Mouse (Mus musculus) midbrain, embryonic 16.5 days (tissue): ENCODE measurements around the gene Fastk. TPM values are rescaled to one million over a fixed set of nuclear protein-coding genes. Genes with fewer than 3 reads are reported as not detected.

Experiments used
- ATAC-seq: fragments of 200-750 bp; cut with Nextera tagmentation; 2 replicates; pipeline ENCODE4 v1.8.0; 2017; ENCODE audit warnings: moderate TSS enrichment
- H3K27ac ChIP-seq: fragments of 300-500 bp; sonication (generic); 2 replicates; pipeline ENCODE4 v1.5.1; 2014; ENCODE audit warnings: mild to moderate bottlenecking, low read length, mixed read lengths
- H3K27me3 ChIP-seq: fragments of 300-500 bp; sonication (generic); 2 replicates; pipeline ENCODE4 v1.6.1; 2014; ENCODE audit warnings: low read depth, low read length, mixed read lengths; ENCODE audit not compliant: control insufficient read depth, insufficient read depth
- H3K36me3 ChIP-seq: fragments of 300-500 bp; sonication (generic); 2 replicates; pipeline ENCODE4 v1.6.1; 2014; ENCODE audit warnings: mild to moderate bottlenecking, low read length, moderate library complexity, mixed read lengths; ENCODE audit not compliant: control insufficient read depth, insufficient read depth
- H3K4me1 ChIP-seq: fragments of 300-500 bp; sonication (generic); 2 replicates; pipeline ENCODE4 v1.6.1; 2014; ENCODE audit warnings: mild to moderate bottlenecking, low read length, mixed read lengths; ENCODE audit not compliant: control insufficient read depth, insufficient read depth
- H3K4me2 ChIP-seq: fragments of 300-500 bp; sonication (generic); 2 replicates; pipeline ENCODE4 v1.6.1; 2014; ENCODE audit warnings: mild to moderate bottlenecking, low read length, mixed read lengths
- H3K4me3 ChIP-seq: fragments of 300-500 bp; sonication (generic); 2 replicates; pipeline ENCODE4 v1.5.1; 2014; ENCODE audit warnings: low read depth, mild to moderate bottlenecking, low read length, moderate library complexity, mixed read lengths
- H3K9ac ChIP-seq: fragments of 300-500 bp; sonication (generic); 2 replicates; pipeline ENCODE4 v1.6.1; 2014; ENCODE audit warnings: low read depth, low read length, mixed read lengths
- H3K9me3 ChIP-seq: fragments of 300-500 bp; sonication (generic); replicated peaks from 2 replicates; pipeline ENCODE4 v1.6.1; 2014; ENCODE audit warnings: mild to moderate bottlenecking, low read length, mixed read lengths; ENCODE audit not compliant: control insufficient read depth, poor library complexity, severe bottlenecking
- WGBS: fragments of 180-500 bp; shearing (Covaris S2); extraction: QIAGEN DNeasy Blood & Tissue Kit; methylation state at CpG from one replicate; pipeline ENCODE4 v1.1.7; 2014; 5-methylcytosine and 5-hydroxymethylcytosine counted together
- polyA plus RNA-seq: library from polyadenylated mRNA; unstranded; fragments of >200 nt; fragmentation: Nextera tagmentation; extraction: Ambion mirVana; gene quantifications from 2 replicates; pipeline ENCODE4 v1.2.1, GENCODE M21; 2015

The Fastk gene
- polyA plus RNA-seq, 1 experiment from 2014 or later: 96.2 TPM

DNA sequence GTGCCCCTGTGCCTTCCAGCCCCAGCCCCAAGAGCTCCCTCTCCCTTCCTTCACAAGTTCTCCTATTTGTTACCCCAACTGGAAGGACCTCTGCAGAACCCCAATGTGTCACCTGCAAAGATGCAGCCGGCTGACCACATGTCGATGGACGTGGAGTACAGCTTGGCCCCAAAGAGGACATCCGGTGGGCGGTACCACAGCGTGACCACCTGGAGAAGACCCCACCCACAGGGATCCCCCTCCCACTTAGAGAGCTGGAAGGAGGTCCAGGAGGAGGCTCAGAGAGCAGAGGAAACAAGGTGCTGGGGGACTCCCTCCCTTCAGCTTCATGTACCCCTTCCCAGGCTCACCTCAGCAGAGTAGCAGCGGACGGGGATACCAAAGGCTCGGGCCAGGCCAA lies 24.7 kb downstream of the Fastk start:
- 94% methylated on average over 9 of the region's 9 CpGs for WGBS
- no peak for ATAC-seq
- Histone ChIP-seq H3K9me3 (no peaks in the 10 kb centered on the region), H3K4me3 (no peak overlapping the region), H3K27me3 (no peaks in the 10 kb centered on the region), H3K4me2 (no peak overlapping the region), H3K9ac (no peak overlapping the region), H3K4me1 (peaks cover 29% of the 10 kb centered on the region), H3K36me3 (peaks cover 18% of the 10 kb centered on the region; the same call in 1 of the 2 replicates), H3K27ac (no peak overlapping the region)

DNA sequence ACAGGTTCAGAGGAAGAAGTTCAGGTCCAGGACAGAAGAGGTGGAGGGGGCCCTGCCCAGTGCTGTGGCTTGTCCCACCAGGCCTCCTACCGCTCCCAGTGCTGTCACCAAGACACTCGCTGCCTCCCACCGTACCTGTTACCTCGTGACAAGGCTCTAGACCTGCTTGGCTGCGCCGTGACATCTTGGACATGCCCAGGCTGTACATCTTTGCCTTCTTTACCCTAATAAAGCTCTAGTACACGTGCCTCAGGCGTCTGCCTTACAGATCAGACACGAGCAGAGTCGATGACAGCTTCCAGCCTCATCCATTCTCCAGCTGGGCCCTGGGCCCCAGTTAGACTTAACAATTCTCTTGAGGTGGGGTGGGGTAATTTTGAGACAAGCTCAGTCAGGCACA lies 27.5 kb downstream of the Fastk start:
- no peak overlapping the region for H3K4me3 ChIP-seq
- H3K9ac ChIP-seq: no peak overlapping the region
- H3K27me3 ChIP-seq: no peaks in the 10 kb centered on the region
- no peak overlapping the region for H3K27ac ChIP-seq
- peaks cover 18% of the 10 kb centered on the region; the same call in 1 of the 2 replicates for H3K36me3 ChIP-seq
- no peak for ATAC-seq
- no peak overlapping the region for H3K4me2 ChIP-seq
- 90% methylated on average over 10 of the region's 10 CpGs for WGBS
- H3K9me3 ChIP-seq: no peaks in the 10 kb centered on the region
- peaks cover 15% of the 10 kb centered on the region for H3K4me1 ChIP-seq

DNA sequence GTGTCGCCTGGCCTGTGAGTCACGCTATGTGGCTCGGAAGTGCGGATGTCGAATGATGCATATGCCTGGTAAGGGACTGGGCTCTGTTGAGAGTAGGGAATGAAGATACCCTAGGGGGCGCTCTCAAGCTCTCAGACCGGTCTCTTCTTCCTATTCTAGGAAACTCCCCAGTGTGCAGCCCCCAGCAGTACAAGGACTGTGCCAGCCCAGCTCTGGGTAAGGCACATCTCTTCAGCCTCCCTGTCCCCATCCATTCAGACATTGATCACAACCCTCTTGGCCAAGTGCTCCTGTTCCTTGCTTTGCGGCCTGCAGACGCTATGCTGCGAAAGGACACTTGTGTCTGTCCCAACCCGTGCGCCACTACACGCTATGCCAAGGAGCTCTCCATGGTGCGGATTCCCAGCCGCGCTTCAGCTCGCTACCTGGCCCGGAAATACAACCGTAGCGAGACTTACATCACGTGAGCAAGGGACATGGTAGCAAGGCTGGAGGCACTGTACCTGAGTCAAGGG lies 28.8 kb downstream of the Fastk start:
- Histone ChIP-seq H3K27ac (no peak overlapping the region), H3K9me3 (no peaks in the 10 kb centered on the region), H3K4me3 (no peak overlapping the region), H3K4me1 (peaks cover 8% of the 10 kb centered on the region), H3K36me3 (peaks cover 18% of the 10 kb centered on the region; the same call in 1 of the 2 replicates), H3K27me3 (no peaks in the 10 kb centered on the region), H3K9ac (peak overlapping the region; percentile 41; the same call in 1 of the 2 replicates), H3K4me2 (peak overlapping the region; percentile 36; the same call in 1 of the 2 replicates)
- ATAC-seq: peak; percentile 57
- 6% methylated on average over 21 of the region's 21 CpGs for WGBS

DNA sequence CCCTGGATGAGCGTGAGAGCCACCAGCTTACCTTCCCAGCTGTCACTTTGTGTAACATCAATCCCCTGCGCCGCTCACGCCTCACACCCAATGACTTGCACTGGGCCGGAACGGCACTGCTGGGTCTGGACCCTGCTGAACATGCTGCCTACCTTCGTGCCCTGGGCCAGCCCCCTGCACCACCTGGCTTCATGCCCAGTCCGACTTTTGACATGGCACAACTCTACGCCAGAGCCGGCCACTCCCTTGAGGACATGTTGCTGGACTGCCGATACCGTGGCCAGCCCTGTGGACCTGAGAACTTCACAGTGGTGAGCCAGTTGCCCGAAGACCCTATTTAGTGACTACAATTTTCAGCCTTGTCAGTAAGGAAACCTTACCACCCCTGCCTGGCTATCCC lies 31.1 kb downstream of the Fastk start:
- peaks cover 4% of the 10 kb centered on the region; the same call in 1 of the 2 replicates for H3K36me3 ChIP-seq
- ATAC-seq: no peak
- no peaks in the 10 kb centered on the region for H3K9me3 ChIP-seq
- H3K9ac ChIP-seq: no peak overlapping the region
- peaks cover 8% of the 10 kb centered on the region for H3K4me1 ChIP-seq
- no peak overlapping the region for H3K27ac ChIP-seq
- no peak overlapping the region for H3K4me3 ChIP-seq
- 85% methylated on average over 13 of the region's 13 CpGs for WGBS
- H3K4me2 ChIP-seq: no peak overlapping the region
- H3K27me3 ChIP-seq: no peaks in the 10 kb centered on the region

DNA sequence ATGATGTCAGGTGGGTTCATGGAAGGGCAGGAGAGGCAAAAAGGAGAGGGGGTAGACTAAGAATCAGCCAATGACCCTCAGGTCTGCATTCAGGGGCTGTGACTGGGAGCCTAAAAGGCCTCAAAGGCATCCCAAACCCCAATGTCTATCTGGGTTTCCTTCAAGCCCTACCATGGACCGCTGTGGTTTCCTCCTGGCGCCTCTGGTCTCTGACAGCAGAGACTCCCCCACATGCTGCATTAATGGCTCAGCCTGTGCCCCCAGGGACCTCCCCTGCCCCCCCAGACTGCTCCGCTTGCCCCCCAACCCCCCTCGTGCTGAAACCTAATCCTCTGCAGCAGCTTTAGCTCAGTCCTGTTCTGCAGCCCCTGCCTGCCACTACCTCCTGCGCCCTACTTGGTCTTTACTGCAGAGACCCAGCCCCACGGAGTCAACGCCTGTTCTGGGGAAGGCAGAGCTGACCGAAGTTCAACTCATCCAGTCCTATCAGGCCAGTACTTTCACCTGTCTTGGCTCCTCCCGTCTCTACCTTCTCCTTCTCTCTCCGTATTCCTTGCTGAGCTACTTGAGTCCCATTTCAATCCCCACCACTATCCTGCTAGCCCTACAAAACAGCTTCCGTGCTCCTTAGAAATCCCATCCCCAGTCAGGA lies 31.9 kb downstream of the Fastk start, which contains the start of gene Asic3:
Gene Asic3, plus strand, starts transcription at position 351 of the 652 bp plus-strand sequence.
- ATAC-seq: no peak
- WGBS: 46% methylated on average over 11 of the region's 11 CpGs

DNA sequence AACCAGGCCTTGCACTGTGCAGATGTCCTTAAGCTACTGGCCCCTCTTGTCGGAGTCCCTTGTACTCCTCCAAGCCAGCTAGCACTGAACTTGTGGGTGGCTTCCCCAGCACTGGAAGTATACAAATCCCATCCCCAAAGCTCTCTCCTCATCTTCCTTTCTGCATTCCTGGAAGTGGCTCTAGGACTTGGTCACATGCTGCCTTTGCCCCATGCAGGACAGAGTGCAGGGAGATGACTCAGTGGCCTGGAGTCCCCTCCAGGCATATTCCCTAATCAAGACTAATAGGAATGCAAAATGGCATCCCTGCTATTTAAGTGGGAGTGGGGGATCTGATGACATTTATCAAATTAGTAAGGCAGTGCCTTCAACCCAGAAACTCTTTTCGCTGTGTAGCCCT lies 33.0 kb downstream of the Fastk start:
- Histone ChIP-seq H3K4me1 (peaks cover 8% of the 10 kb centered on the region), H3K4me2 (no peak overlapping the region), H3K9me3 (no peaks in the 10 kb centered on the region), H3K9ac (no peak overlapping the region), H3K27ac (no peak overlapping the region), H3K27me3 (no peaks in the 10 kb centered on the region), H3K4me3 (no peak overlapping the region), H3K36me3 (0 out of 2 replicates have a peak, but pooled peaks cover 2% of the 10 kb centered on the region)
- ATAC-seq: no peak
- WGBS: 95% methylated on average over 2 of the region's 2 CpGs

More for the DNA sequence above, 31.9 kb downstream of the Fastk start, which contains the start of gene Asic3:
- Histone ChIP-seq H3K4me3 (no peak within 1 kb of the TSS), H3K36me3 (no peaks in the 10 kb centered on the region), H3K9ac (no peak within 1 kb of the TSS), H3K4me2 (no peak within 1 kb of the TSS), H3K9me3 (no peaks in the 10 kb centered on the region), H3K4me1 (peaks cover 8% of the 10 kb centered on the region), H3K27me3 (no peaks in the 10 kb centered on the region), H3K27ac (no peak within 1 kb of the TSS)

DNA sequence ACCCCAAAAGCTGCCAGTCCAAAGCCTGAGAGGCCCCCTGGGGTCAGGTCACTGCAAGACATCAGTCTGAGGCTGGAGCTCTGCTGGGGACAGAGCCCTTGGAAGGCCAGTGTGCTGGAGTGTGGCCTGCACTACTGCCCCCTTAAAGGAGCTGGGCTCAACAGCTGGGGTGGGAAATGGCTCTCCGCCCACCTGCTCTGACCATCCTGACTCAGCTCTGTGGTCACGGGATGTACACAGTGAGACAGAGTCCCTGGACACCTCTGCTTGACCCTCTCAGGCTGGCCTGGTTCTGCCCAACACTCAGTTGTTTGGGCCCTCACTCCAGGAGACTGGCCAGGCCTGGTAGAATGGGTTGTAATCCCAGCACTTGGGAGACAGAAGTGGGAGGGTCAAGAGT lies 35.6 kb downstream of the Fastk start:
- H3K4me1 ChIP-seq: no peaks in the 10 kb centered on the region
- WGBS: 80% methylated on average over 2 of the region's 2 CpGs
- no peak overlapping the region for H3K4me3 ChIP-seq
- H3K27me3 ChIP-seq: no peaks in the 10 kb centered on the region
- H3K9me3 ChIP-seq: no peaks in the 10 kb centered on the region
- no peak overlapping the region for H3K9ac ChIP-seq
- 0 out of 2 replicates have a peak, but pooled peaks cover 8% of the 10 kb centered on the region for H3K36me3 ChIP-seq
- H3K27ac ChIP-seq: no peak overlapping the region
- no peak overlapping the region for H3K4me2 ChIP-seq
- ATAC-seq: no peak

DNA sequence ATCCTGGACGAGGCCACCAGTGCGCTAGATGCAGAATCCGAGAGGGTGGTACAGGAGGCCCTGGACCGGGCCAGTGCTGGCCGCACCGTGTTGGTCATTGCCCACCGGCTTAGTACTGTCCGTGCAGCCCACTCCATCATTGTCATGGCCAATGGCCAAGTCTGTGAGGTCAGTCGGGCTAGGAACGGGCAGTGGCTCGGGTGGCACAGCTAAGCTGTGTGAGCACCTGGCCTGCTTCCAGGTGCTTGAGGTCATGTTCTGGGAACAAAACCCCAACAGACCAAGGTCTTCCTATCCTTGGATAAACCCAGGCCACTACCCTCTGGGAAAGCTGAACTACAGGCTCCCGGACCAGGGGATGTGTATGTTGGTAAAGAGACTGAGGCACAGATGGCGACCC lies 36.4 kb downstream of the Fastk start:
- H3K4me1 ChIP-seq: no peaks in the 10 kb centered on the region
- no peaks in the 10 kb centered on the region for H3K9me3 ChIP-seq
- 92% methylated on average over 13 of the region's 13 CpGs for WGBS
- no peaks in the 10 kb centered on the region for H3K27me3 ChIP-seq
- no peak overlapping the region for H3K4me2 ChIP-seq
- H3K36me3 ChIP-seq: peaks cover 13% of the 10 kb centered on the region
- no peak overlapping the region for H3K27ac ChIP-seq
- no peak overlapping the region for H3K4me3 ChIP-seq
- no peak for ATAC-seq
- no peak overlapping the region for H3K9ac ChIP-seq

DNA sequence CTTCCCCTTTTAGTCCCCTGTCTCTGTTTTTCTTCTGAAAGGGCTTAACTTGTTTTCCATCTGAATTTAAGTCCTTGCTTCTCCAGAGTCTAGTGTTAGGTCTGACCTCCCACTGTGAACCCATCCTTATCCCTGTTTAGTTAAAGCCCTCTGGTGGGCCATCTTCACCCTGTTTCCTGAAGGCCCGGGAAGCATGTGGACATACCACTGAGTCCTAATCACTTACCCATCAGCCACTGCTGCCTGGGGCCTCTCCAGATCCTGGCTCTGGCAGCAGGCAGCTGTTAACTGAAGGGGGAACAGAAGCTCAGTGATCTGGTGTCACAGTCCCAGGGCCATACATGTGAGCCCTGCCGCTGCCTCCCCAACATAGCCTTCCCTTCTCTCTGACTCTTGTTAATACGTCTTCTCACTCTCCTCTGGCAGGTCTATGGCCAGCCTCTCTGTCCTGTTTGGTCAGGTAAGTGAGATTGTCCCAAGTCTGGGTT lies 39.7 kb downstream of the Fastk start:
- Histone ChIP-seq H3K4me3 (no peak overlapping the region), H3K27ac (no peak overlapping the region), H3K4me2 (no peak overlapping the region), H3K4me1 (no peaks in the 10 kb centered on the region), H3K36me3 (peaks cover 19% of the 10 kb centered on the region), H3K9ac (no peak overlapping the region), H3K27me3 (no peaks in the 10 kb centered on the region), H3K9me3 (no peaks in the 10 kb centered on the region)
- no peak for ATAC-seq
- WGBS: 74% methylated on average over 3 of the region's 3 CpGs
